Mouse (Mus musculus): ENCODE measurements around the gene Zfhx3. TPM values are rescaled to one million over a fixed set of nuclear protein-coding genes. Genes with fewer than 3 reads are reported as not detected.

Gene Zfhx3
- total and polyA plus RNA-seq, 3 experiments = 0.23 to 2.5 TPM; not detected in 1

GRCm38 (mm10) chr8:108481167-108481815 is 538.8 kb downstream of the Zfhx3 start:
- no peaks in the 10 kb centered on the region for H3K79me2 ChIP-seq (ENCODE audit: control insufficient read depth, insufficient read depth, low read length, poor library complexity)
- no peaks in the 10 kb centered on the region for H3K36me3 ChIP-seq (ENCODE audit: control insufficient read depth in 1 of 2, insufficient read depth in 2 of 2, low read length in 2 of 2)
- no peak for TF ChIP-seq USF1 (IDR thresholded peaks at IDR 0.05; ENCODE audit: low read depth, low read length)
- TF ChIP-seq ZC3H11A (IDR thresholded peaks at IDR 0.05; ENCODE audit: low read depth, low read length) = no peak
- TF ChIP-seq ZNF384 (IDR thresholded peaks at IDR 0.05; ENCODE audit: low read depth, low read length) = no peak
- TF ChIP-seq MEF2A (IDR thresholded peaks at IDR 0.05; ENCODE audit: extremely low read depth, insufficient replicate concordance, low read depth, low read length, poor library complexity, severe bottlenecking) = no peak
- no peak for TF ChIP-seq CHD2 (IDR thresholded peaks at IDR 0.05; ENCODE audit: low read length)
- TF ChIP-seq ZKSCAN1 (IDR thresholded peaks at IDR 0.05; ENCODE audit: low read depth, low read length) = no peak
- TF ChIP-seq MXI1 (IDR thresholded peaks at IDR 0.05; ENCODE audit: low read depth, low read length) = no peak
- no peaks in the 10 kb centered on the region for H3K27me3 ChIP-seq (ENCODE audit: control insufficient read depth in 1 of 2, insufficient read depth in 2 of 2, low read length in 2 of 2)
- H3K9me3 ChIP-seq (replicated peaks; ENCODE audit: insufficient read depth, low read length) = no peaks in the 10 kb centered on the region
- H3K4me1 ChIP-seq (ENCODE audit: control insufficient read depth in 1 of 2, insufficient read depth in 2 of 2, low read length in 2 of 2) = no peaks in the 10 kb centered on the region
- no peak overlapping the region for H3K27ac ChIP-seq (ENCODE audit: control insufficient read depth, low read depth, low read length)
- H3K9ac ChIP-seq (ENCODE audit: control insufficient read depth, low read depth, low read length, poor library complexity, severe bottlenecking) = no peak overlapping the region
- DNase-seq (ENCODE audit: low read depth, low spot score) = no peak
- no peak overlapping the region for H3K4me3 ChIP-seq (ENCODE audit: control insufficient read depth in 1 of 2, insufficient read depth in 1 of 2, low read depth in 2 of 2, low read length in 2 of 2)

DNA sequence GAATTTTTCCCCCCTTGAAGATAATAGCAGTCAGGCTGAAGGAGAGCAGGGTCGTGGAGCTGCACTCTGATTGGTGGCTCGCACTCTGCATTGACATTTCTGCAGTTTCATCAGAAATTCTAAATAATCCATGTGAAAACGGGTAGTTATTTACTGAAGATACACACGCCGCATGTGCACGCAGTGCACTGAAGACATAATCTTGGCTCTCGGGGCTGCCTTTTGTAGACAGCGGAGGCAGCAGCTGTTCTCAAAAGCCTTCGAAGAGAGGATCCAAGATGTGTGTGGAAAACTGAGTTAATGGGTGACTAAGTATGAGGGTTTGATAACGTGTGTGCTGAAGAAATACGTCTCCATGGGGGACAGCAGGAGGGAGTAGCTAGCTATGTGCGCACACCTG is 553.7 kb downstream of the Zfhx3 start:
- H3K36me3 ChIP-seq (ENCODE audit: control insufficient read depth in 1 of 2, insufficient read depth in 2 of 2, low read length in 2 of 2) = no peaks in the 10 kb centered on the region
- H3K27me3 ChIP-seq (ENCODE audit: control insufficient read depth in 1 of 2, insufficient read depth in 2 of 2, low read length in 2 of 2) = no peaks in the 10 kb centered on the region; a peak in 1 of 4 replicates
- no peak overlapping the region for H3K4me3 ChIP-seq (ENCODE audit: control insufficient read depth in 1 of 2, insufficient read depth in 1 of 2, low read depth in 2 of 2, low read length in 2 of 2)
- H3K9ac ChIP-seq (ENCODE audit: control insufficient read depth, low read depth, low read length, poor library complexity, severe bottlenecking) = no peak overlapping the region
- TF ChIP-seq JUND (IDR thresholded peaks at IDR 0.05; ENCODE audit: low read depth, low read length) (no peak), CTCF (IDR thresholded peaks at IDR 0.05 in 2 of 3, conservative IDR thresholded peaks at IDR 0.05 in 1 of 3; ENCODE audit: control insufficient read depth in 1 of 3, insufficient read depth in 1 of 3, low read depth in 2 of 3, low read length in 3 of 3, poor library complexity in 1 of 3, severe bottlenecking in 1 of 3) (no peak), POLR2A (IDR thresholded peaks at IDR 0.05; ENCODE audit: control insufficient read depth in 1 of 2, insufficient read depth in 1 of 2, low read depth in 1 of 2, low read length in 2 of 2, poor library complexity in 1 of 2) (no peak), MAZ (IDR thresholded peaks at IDR 0.05; ENCODE audit: low read depth, low read length) (no peak)
- no peaks in the 10 kb centered on the region for H3K9me3 ChIP-seq (replicated peaks; ENCODE audit: insufficient read depth, low read length)
- no peak overlapping the region for H3K27ac ChIP-seq (ENCODE audit: control insufficient read depth, low read depth, low read length)
- no peak for DNase-seq (ENCODE audit: low read depth, low spot score)
- H3K79me2 ChIP-seq (ENCODE audit: control insufficient read depth, insufficient read depth, low read length, poor library complexity) = no peaks in the 10 kb centered on the region
- no peaks in the 10 kb centered on the region for H3K4me1 ChIP-seq (ENCODE audit: control insufficient read depth in 1 of 2, insufficient read depth in 2 of 2, low read length in 2 of 2)

GRCm38 (mm10) chr8:108506779-108507178 is 564.3 kb downstream of the Zfhx3 start:
- DNase-seq (ENCODE audit: low read depth, low spot score) = no peak
- no peaks in the 10 kb centered on the region for H3K9me3 ChIP-seq (replicated peaks; ENCODE audit: insufficient read depth, low read length)

More at GRCm38 (mm10) chr8:108506779-108507178, 564.3 kb downstream of the Zfhx3 start:
- TF ChIP-seq CHD2 (IDR thresholded peaks at IDR 0.05; ENCODE audit: low read length) (no peak), NELFE (IDR thresholded peaks at IDR 0.05; ENCODE audit: low read depth, low read length) (no peak), POLR2A (IDR thresholded peaks at IDR 0.05; ENCODE audit: control insufficient read depth in 1 of 2, insufficient read depth in 1 of 2, low read depth in 1 of 2, low read length in 2 of 2, poor library complexity in 1 of 2) (no peak), USF1 (IDR thresholded peaks at IDR 0.05; ENCODE audit: low read depth, low read length) (no peak), TAL1 (IDR thresholded peaks at IDR 0.05; ENCODE audit: low read length) (no peak), NRF1 (IDR thresholded peaks at IDR 0.05; ENCODE audit: insufficient read depth, low read depth, low read length, poor library complexity, severe bottlenecking) (no peak), HCFC1 (IDR thresholded peaks at IDR 0.05; ENCODE audit: low read depth, low read length) (no peak), CHD1 (IDR thresholded peaks at IDR 0.05; ENCODE audit: low read depth, low read length) (no peak), MXI1 (IDR thresholded peaks at IDR 0.05; ENCODE audit: low read depth, low read length) (no peak), MAFK (IDR thresholded peaks at IDR 0.05; ENCODE audit: borderline replicate concordance, low read depth, low read length) (no peak), MYC (IDR thresholded peaks at IDR 0.05; ENCODE audit: low read depth, low read length) (no peak), ZNF384 (IDR thresholded peaks at IDR 0.05; ENCODE audit: low read depth, low read length) (no peak), CTCF (IDR thresholded peaks at IDR 0.05 in 2 of 3, conservative IDR thresholded peaks at IDR 0.05 in 1 of 3; ENCODE audit: control insufficient read depth in 1 of 3, insufficient read depth in 1 of 3, low read depth in 2 of 3, low read length in 3 of 3, poor library complexity in 1 of 3, severe bottlenecking in 1 of 3) (no peak), EP300 (IDR thresholded peaks at IDR 0.05; ENCODE audit: low read depth in 1 of 2, low read length in 2 of 2) (no peak), SMC3 (IDR thresholded peaks at IDR 0.05; ENCODE audit: low read depth, low read length) (no peak), UBTF (IDR thresholded peaks at IDR 0.05; ENCODE audit: borderline replicate concordance, insufficient read depth, low read depth, low read length) (no peak)
- Histone ChIP-seq H3K79me2 (ENCODE audit: control insufficient read depth, insufficient read depth, low read length, poor library complexity) (no peaks in the 10 kb centered on the region), H3K4me3 (ENCODE audit: control insufficient read depth in 1 of 2, insufficient read depth in 1 of 2, low read depth in 2 of 2, low read length in 2 of 2) (no peak overlapping the region), H3K27ac (ENCODE audit: control insufficient read depth, low read depth, low read length) (no peak overlapping the region), H3K27me3 (ENCODE audit: control insufficient read depth in 1 of 2, insufficient read depth in 2 of 2, low read length in 2 of 2) (no peaks in the 10 kb centered on the region), H3K36me3 (ENCODE audit: control insufficient read depth in 1 of 2, insufficient read depth in 2 of 2, low read length in 2 of 2) (no peaks in the 10 kb centered on the region), H3K4me1 (ENCODE audit: control insufficient read depth in 1 of 2, insufficient read depth in 2 of 2, low read length in 2 of 2) (no peaks in the 10 kb centered on the region), H3K9ac (ENCODE audit: control insufficient read depth, low read depth, low read length, poor library complexity, severe bottlenecking) (no peak overlapping the region)

All from MEL (cell line).